Mouse (Mus musculus) myocyte (in vitro differentiated cells): ENCODE measurements at regions not wholly inside any gene's neighbourhood (a gene's known extent, or its start where the extent isn't known, plus 50 kb on each side); places are given as distances from the start of the nearest gene placed in this dataset.

Experiments used
- SRF ChIP-seq: IDR thresholded peaks from one replicate; pipeline ENCODE4 v1.6.1; 2011; ENCODE audit warnings: low read depth; ENCODE audit not compliant: control insufficient read depth, insufficient read length
- TCF12 ChIP-seq: IDR thresholded peaks from one replicate; pipeline ENCODE4 v1.6.1; 2011; ENCODE audit warnings: mild to moderate bottlenecking, control low read depth; ENCODE audit not compliant: poor library complexity, insufficient read depth, severe bottlenecking
- USF1 ChIP-seq: IDR thresholded peaks from one replicate; pipeline ENCODE4 v1.6.1; 2011; ENCODE audit warnings: low read depth, mild to moderate bottlenecking, control low read depth, moderate library complexity

GRCm38 (mm10) chr13:59894094-59894493, 71.1 kb upstream of the Tut7 start:
- no peak for TF ChIP-seq USF1
- TF ChIP-seq TCF12 = no peak
- no peak for TF ChIP-seq SRF
